Mouse (Mus musculus) spleen, adult 2 months (tissue): ENCODE measurements around the gene H2afj.

Experiments
- CTCF ChIP-seq: fragments of 200-500 bp; IDR thresholded peaks from 2 replicates; pipeline ENCODE4 v1.5.1; 2011; ENCODE audit warnings: mild to moderate bottlenecking, inconsistent platforms; ENCODE audit not compliant: insufficient read depth, insufficient read length, insufficient replicate concordance; ENCODE audit errors: extremely low read depth
- POLR2A ChIP-seq: fragments of 200-500 bp; IDR thresholded peaks from 2 replicates; pipeline ENCODE4 v1.6.1; 2011; ENCODE audit warnings: low read depth, low read length, inconsistent platforms

GRCm38 (mm10) chr6:136811196-136811595 is 3.2 kb downstream of the H2afj start:
- no peak for TF ChIP-seq CTCF
- no peak for TF ChIP-seq POLR2A
